Mouse (Mus musculus): ENCODE data around the gene Stk17b. TPM values are rescaled to one million over a fixed set of nuclear protein-coding genes. Genes with fewer than 3 reads are reported as not detected.
"Not testable (repeated sequence)": the region's sequence is repeated elsewhere in the genome, so short reads cannot be mapped to it uniquely, and the experiment has no call there.

Stk17b gene
- polyA plus RNA-seq, 1 experiment from 2014 or later: 14.0 TPM

DNA sequence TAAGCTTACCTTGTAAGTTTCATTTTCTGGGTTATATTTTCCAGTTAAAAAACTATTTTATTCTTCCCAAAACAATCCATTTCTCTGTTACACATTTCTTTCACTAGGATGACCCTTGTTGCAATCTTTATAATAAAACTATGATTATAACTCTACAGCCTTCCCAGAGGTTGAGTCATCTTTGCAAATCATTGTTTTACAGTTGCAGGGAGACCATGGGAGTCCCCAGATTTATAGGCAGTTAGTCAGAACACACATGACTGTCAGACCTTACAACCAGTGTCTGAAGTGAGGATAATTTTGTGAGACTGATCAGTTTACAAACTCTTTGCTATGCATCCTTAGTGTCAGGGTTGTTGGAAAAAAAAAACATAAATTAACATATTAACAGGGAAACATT, 63.7 kb downstream of the Stk17b start:
- H3K4me2 ChIP-seq (ENCODE audit: low read depth, low read length): no peak overlapping the region
- no peaks in the 10 kb centered on the region for H3K9me3 ChIP-seq (ENCODE audit: low read length)
- H3K4me1 ChIP-seq (ENCODE audit: insufficient read depth): no peaks in the 10 kb centered on the region
- no peak for DNase-seq
- H3K27me3 ChIP-seq (ENCODE audit: insufficient read depth, low read length): no peaks in the 10 kb centered on the region
- no peak overlapping the region for H3K9ac ChIP-seq (replicated peaks)
- ATAC-seq: no peak
- no peak overlapping the region for H3K4me3 ChIP-seq (ENCODE audit: low read depth, low read length)
- H3K27ac ChIP-seq (ENCODE audit: low read depth): no peak overlapping the region
- H3K36me3 ChIP-seq (replicated peaks; ENCODE audit: insufficient read depth, low read length): no peaks in the 10 kb centered on the region
- no peak for TF ChIP-seq CTCF (IDR thresholded peaks at IDR 0.05; ENCODE audit: low read depth)
- TF ChIP-seq EP300 (IDR thresholded peaks at IDR 0.05; ENCODE audit: low read depth): no peak

GRCm38 (mm10) chr1:53720601-53721351, 64.2 kb downstream of the Stk17b start:
- H3K27me3 ChIP-seq (ENCODE audit: insufficient read depth, low read length): no peaks in the 10 kb centered on the region
- DNase-seq: no peak
- H3K27ac ChIP-seq (ENCODE audit: low read depth): no peak overlapping the region
- H3K9ac ChIP-seq (replicated peaks): no peak overlapping the region
- no peak overlapping the region for H3K4me3 ChIP-seq (ENCODE audit: low read depth, low read length)
- TF ChIP-seq CTCF (IDR thresholded peaks at IDR 0.05; ENCODE audit: low read depth) (no peak), EP300 (IDR thresholded peaks at IDR 0.05; ENCODE audit: low read depth) (no peak)
- H3K4me1 ChIP-seq (ENCODE audit: insufficient read depth): no peaks in the 10 kb centered on the region
- H3K9me3 ChIP-seq (ENCODE audit: low read length): no peaks in the 10 kb centered on the region
- no peaks in the 10 kb centered on the region for H3K36me3 ChIP-seq (replicated peaks; ENCODE audit: insufficient read depth, low read length)
- H3K4me2 ChIP-seq (ENCODE audit: low read depth, low read length): no peak overlapping the region
- ATAC-seq: no peak
- WGBS (ENCODE audit: insufficient replicate concordance): 67% methylated on average over 5 of the region's 5 CpGs

DNA sequence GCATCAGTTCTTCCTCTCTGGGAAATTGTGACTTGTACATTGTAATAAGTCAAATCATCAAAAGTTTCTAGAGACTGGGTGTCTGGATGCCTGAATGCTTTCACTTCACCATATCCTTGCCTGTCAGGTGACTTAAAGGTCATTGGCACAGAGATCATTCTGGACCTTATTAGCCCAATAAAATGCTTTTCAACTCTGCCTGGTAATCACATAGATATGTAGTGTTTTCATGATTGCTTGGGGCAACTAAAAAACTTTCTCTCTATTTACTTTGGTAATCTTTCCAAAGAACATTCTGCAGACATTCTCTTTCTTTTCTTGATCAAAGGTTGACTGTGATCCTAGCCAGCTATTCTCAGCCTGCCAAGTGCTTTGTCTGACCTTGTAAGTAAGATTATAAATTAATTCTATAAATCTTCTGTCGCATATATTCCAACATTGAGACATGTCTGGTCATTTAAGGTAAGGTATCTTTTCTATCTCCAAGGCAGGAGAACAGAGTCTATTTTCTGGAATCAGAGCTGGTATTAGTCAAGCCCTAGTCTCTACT, 69.0 kb downstream of the Stk17b start:
- no peaks in the 10 kb centered on the region for H3K36me3 ChIP-seq (replicated peaks; ENCODE audit: insufficient read depth, low read length)
- H3K27ac ChIP-seq (ENCODE audit: low read depth): no peak overlapping the region
- no peaks in the 10 kb centered on the region for H3K9me3 ChIP-seq (ENCODE audit: low read length)
- WGBS (ENCODE audit: insufficient replicate concordance): 78% methylated on average over 1 of the region's 1 CpGs
- H3K27me3 ChIP-seq (ENCODE audit: insufficient read depth, low read length): no peaks in the 10 kb centered on the region
- H3K4me1 ChIP-seq (ENCODE audit: insufficient read depth): no peaks in the 10 kb centered on the region
- no peak for TF ChIP-seq EP300 (IDR thresholded peaks at IDR 0.05; ENCODE audit: low read depth)
- TF ChIP-seq CTCF (IDR thresholded peaks at IDR 0.05; ENCODE audit: low read depth): no peak
- ATAC-seq (no peak), DNase-seq (no peak)
- H3K4me2 ChIP-seq (ENCODE audit: low read depth, low read length): no peak overlapping the region
- no peak overlapping the region for H3K9ac ChIP-seq (replicated peaks)
- no peak overlapping the region for H3K4me3 ChIP-seq (ENCODE audit: low read depth, low read length)

DNA sequence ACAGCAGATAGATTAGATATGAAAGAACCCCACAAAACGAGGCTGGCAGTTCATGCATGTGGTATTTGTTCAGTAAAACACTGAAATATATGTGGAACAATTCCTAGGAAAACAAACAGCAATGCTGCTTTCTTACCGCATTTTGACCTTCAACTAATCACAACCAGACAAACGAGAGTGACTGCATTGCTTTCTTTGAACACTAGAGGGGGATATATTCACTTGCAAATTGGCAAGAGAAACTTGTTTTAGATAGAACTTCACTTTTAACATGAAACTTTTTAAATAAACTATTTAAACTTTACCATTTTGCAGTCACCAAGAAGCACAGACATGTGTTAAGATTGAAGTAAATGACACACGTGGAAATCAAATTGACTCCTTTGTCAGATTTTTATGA, 69.6 kb downstream of the Stk17b start:
- Histone ChIP-seq H3K9me3 (ENCODE audit: low read length) (no peaks in the 10 kb centered on the region), H3K4me3 (ENCODE audit: low read depth, low read length) (no peak overlapping the region), H3K4me2 (ENCODE audit: low read depth, low read length) (no peak overlapping the region), H3K27me3 (ENCODE audit: insufficient read depth, low read length) (no peaks in the 10 kb centered on the region), H3K36me3 (replicated peaks; ENCODE audit: insufficient read depth, low read length) (no peaks in the 10 kb centered on the region), H3K27ac (ENCODE audit: low read depth) (no peak overlapping the region), H3K9ac (replicated peaks) (no peak overlapping the region), H3K4me1 (ENCODE audit: insufficient read depth) (no peaks in the 10 kb centered on the region)
- no peak for ATAC-seq
- WGBS (ENCODE audit: insufficient replicate concordance): 5% methylated on average over 4 of the region's 4 CpGs
- no peak for DNase-seq
- TF ChIP-seq CTCF (IDR thresholded peaks at IDR 0.05; ENCODE audit: low read depth) (peak; percentile 82), EP300 (IDR thresholded peaks at IDR 0.05; ENCODE audit: low read depth) (no peak)

GRCm38 (mm10) chr1:53713383-53713782, 71.6 kb downstream of the Stk17b start:
- not testable (repeated sequence) for H3K4me3 ChIP-seq (ENCODE audit: low read depth, low read length); H3K27ac ChIP-seq (ENCODE audit: low read depth); H3K36me3 ChIP-seq (replicated peaks; ENCODE audit: insufficient read depth, low read length); H3K9ac ChIP-seq (replicated peaks); H3K4me1 ChIP-seq (ENCODE audit: insufficient read depth); H3K4me2 ChIP-seq (ENCODE audit: low read depth, low read length); DNase-seq; H3K9me3 ChIP-seq (ENCODE audit: low read length); H3K27me3 ChIP-seq (ENCODE audit: insufficient read depth, low read length); ATAC-seq
- WGBS (ENCODE audit: insufficient replicate concordance): 73% methylated on average over 2 of the region's 3 CpGs

DNA sequence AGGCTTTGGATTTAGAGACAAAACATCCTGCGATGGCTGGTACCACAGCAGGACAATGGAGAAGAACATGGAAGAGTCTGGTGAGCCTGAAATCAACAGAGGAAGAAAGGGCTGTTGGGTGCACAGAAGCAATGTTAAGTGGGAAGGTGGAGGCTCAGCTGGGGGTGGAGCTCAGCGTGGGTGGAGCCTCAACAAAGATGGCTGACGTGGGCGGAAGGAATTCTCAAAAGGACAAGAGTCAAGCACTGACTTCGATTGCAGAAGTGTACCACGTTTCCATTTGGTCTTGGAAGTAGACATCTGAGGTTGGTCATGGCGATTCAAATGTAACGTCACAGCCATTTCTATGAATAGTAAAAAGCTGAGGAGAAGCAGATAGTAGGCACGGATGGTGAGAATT, 74.0 kb downstream of the Stk17b start:
- Histone ChIP-seq H3K27me3 (ENCODE audit: insufficient read depth, low read length) (no peaks in the 10 kb centered on the region), H3K27ac (ENCODE audit: low read depth) (no peak overlapping the region), H3K4me2 (ENCODE audit: low read depth, low read length) (no peak overlapping the region), H3K9me3 (ENCODE audit: low read length) (no peaks in the 10 kb centered on the region), H3K36me3 (replicated peaks; ENCODE audit: insufficient read depth, low read length) (no peaks in the 10 kb centered on the region), H3K9ac (replicated peaks) (no peak overlapping the region), H3K4me3 (ENCODE audit: low read depth, low read length) (no peak overlapping the region), H3K4me1 (ENCODE audit: insufficient read depth) (peaks cover 3% of the 10 kb centered on the region)
- WGBS (ENCODE audit: insufficient replicate concordance): 84% methylated on average over 9 of the region's 9 CpGs
- DNase-seq (no peak), ATAC-seq (no peak)
- TF ChIP-seq EP300 (IDR thresholded peaks at IDR 0.05; ENCODE audit: low read depth) (no peak), CTCF (IDR thresholded peaks at IDR 0.05; ENCODE audit: low read depth) (no peak)

DNA sequence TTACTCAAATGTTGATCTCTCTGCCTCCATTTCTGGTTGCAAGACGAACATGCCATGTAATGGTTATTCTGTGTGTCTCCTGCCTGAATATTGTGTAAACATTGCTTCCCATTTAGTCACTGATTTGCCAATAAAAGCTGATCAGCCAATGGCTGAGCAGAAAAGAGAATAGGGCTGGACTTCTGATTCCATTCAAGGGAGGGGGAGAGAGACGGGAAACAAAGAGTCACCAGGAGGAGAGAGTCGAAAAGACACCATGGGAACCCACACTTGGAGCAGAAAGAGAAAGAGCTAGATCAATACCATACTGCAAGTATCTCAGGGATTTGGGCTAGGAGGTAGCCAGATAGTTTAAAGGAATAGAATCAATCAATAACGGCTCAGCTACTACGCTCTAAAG, 75.4 kb downstream of the Stk17b start:
- not testable (repeated sequence) for H3K4me1 ChIP-seq (ENCODE audit: insufficient read depth); H3K36me3 ChIP-seq (replicated peaks; ENCODE audit: insufficient read depth, low read length); H3K4me3 ChIP-seq (ENCODE audit: low read depth, low read length); H3K27ac ChIP-seq (ENCODE audit: low read depth); H3K9ac ChIP-seq (replicated peaks); H3K9me3 ChIP-seq (ENCODE audit: low read length); H3K4me2 ChIP-seq (ENCODE audit: low read depth, low read length); DNase-seq; ATAC-seq; H3K27me3 ChIP-seq (ENCODE audit: insufficient read depth, low read length)
- 66% methylated on average over 5 of the region's 5 CpGs for WGBS (ENCODE audit: insufficient replicate concordance)
